Mouse (Mus musculus) liver, embryonic 13.5 days (tissue): ENCODE results near the gene Hs6st3. TPM values are rescaled to one million over a fixed set of nuclear protein-coding genes. Genes with fewer than 3 reads are reported as not detected.

Experiments
- ATAC-seq: fragments of 200-750 bp; cut with Nextera tagmentation; 2 replicates; pipeline ENCODE4 v1.8.0; 2017; ENCODE audit warnings: low read depth, mild to moderate bottlenecking, moderate number of reproducible peaks, moderate library complexity
- DNase-seq: peaks from one replicate; pipeline ENCODE4 v3.0.0; 2022
- H3K27ac ChIP-seq: fragments of 300-500 bp; sonication (generic); 2 replicates; pipeline ENCODE4 v1.5.1; 2015; ENCODE audit warnings: moderate library complexity, mild to moderate bottlenecking, inconsistent platforms
- H3K27me3 ChIP-seq: fragments of 300-500 bp; sonication (generic); 2 replicates; pipeline ENCODE4 v1.6.1; 2015; ENCODE audit warnings: mild to moderate bottlenecking, inconsistent platforms
- H3K36me3 ChIP-seq: fragments of 300-500 bp; sonication (generic); 2 replicates; pipeline ENCODE4 v1.6.1; 2015; ENCODE audit warnings: mild to moderate bottlenecking, inconsistent platforms
- H3K4me1 ChIP-seq: fragments of 300-500 bp; sonication (generic); replicated peaks from 2 replicates; pipeline ENCODE4 v1.6.1; 2015; ENCODE audit warnings: inconsistent platforms
- H3K4me2 ChIP-seq: fragments of 300-500 bp; sonication (generic); 2 replicates; pipeline ENCODE4 v1.6.1; 2015; ENCODE audit warnings: inconsistent platforms, mild to moderate bottlenecking, moderate library complexity
- H3K4me3 ChIP-seq: fragments of 300-500 bp; sonication (generic); replicated peaks from 2 replicates; pipeline ENCODE4 v1.5.1; 2015; ENCODE audit warnings: mild to moderate bottlenecking, inconsistent platforms
- H3K9ac ChIP-seq: fragments of 300-500 bp; sonication (generic); 2 replicates; pipeline ENCODE4 v1.6.1; 2015; ENCODE audit warnings: mild to moderate bottlenecking, inconsistent platforms
- H3K9me3 ChIP-seq: fragments of 300-500 bp; sonication (generic); replicated peaks from 2 replicates; pipeline ENCODE4 v1.6.1; 2016; ENCODE audit warnings: inconsistent platforms
- WGBS: fragments of 180-500 bp; shearing (Covaris S2); methylation state at CpG from one replicate; pipeline ENCODE4 v1.1.7; 2015; ENCODE audit not compliant: insufficient replicate concordance; 5-methylcytosine and 5-hydroxymethylcytosine counted together
- polyA plus RNA-seq: library from polyadenylated mRNA; unstranded; fragments of >200 nt; fragmentation: Nextera tagmentation; extraction: Ambion mirVana; gene quantifications from 2 replicates; pipeline ENCODE4 v1.2.1, GENCODE M21; 2015

The Hs6st3 gene
- polyA plus RNA-seq, 1 experiment from 2014 or later, result not detected

- Histone ChIP-seq H3K4me3 (no peak overlapping the region), H3K36me3 (no peaks in the 10 kb centered on the region), H3K9me3 (no peaks in the 10 kb centered on the region), H3K4me1 (no peaks in the 10 kb centered on the region), H3K4me2 (no peak overlapping the region), H3K27ac (no peak overlapping the region), H3K27me3 (no peaks in the 10 kb centered on the region), H3K9ac (no peak overlapping the region)
- WGBS, result 55% methylated on average over 7 of the region's 7 CpGs
- no peak for ATAC-seq
- no peak for DNase-seq
Observed at GRCm38 (mm10) chr14:119731436-119732080, 593.4 kb downstream of the Hs6st3 start.

GRCm38 (mm10) chr14:119732219-119732618 is 594.1 kb downstream of the Hs6st3 start:
- Histone ChIP-seq H3K9me3 (no peaks in the 10 kb centered on the region), H3K9ac (no peak overlapping the region), H3K4me1 (no peaks in the 10 kb centered on the region), H3K27me3 (no peaks in the 10 kb centered on the region), H3K4me3 (no peak overlapping the region), H3K36me3 (no peaks in the 10 kb centered on the region), H3K4me2 (no peak overlapping the region), H3K27ac (no peak overlapping the region)
- DNase-seq (no peak), ATAC-seq (no peak)
- WGBS, result 73% methylated on average over 4 of the region's 4 CpGs

- no peaks in the 10 kb centered on the region for H3K36me3 ChIP-seq
- no peak for ATAC-seq
- WGBS, result 58% methylated on average over 5 of the region's 5 CpGs
- DNase-seq, result no peak
- H3K9ac ChIP-seq, result no peak overlapping the region
- H3K4me3 ChIP-seq, result no peak overlapping the region
- H3K9me3 ChIP-seq, result no peaks in the 10 kb centered on the region
- H3K27me3 ChIP-seq, result no peaks in the 10 kb centered on the region
- no peak overlapping the region for H3K4me2 ChIP-seq
- H3K4me1 ChIP-seq, result no peaks in the 10 kb centered on the region
- H3K27ac ChIP-seq, result no peak overlapping the region
Observed at GRCm38 (mm10) chr14:119737408-119737961, 599.3 kb downstream of the Hs6st3 start.

- no peak overlapping the region for H3K4me3 ChIP-seq
- no peak overlapping the region for H3K27ac ChIP-seq
- no peaks in the 10 kb centered on the region for H3K9me3 ChIP-seq
- no peak for ATAC-seq
- DNase-seq, result no peak
- WGBS, result 55% methylated on average over 1 of the region's 1 CpGs
- H3K27me3 ChIP-seq, result no peaks in the 10 kb centered on the region
- no peak overlapping the region for H3K9ac ChIP-seq
- no peak overlapping the region for H3K4me2 ChIP-seq
- H3K36me3 ChIP-seq, result no peaks in the 10 kb centered on the region
- H3K4me1 ChIP-seq, result no peaks in the 10 kb centered on the region
Observed at GRCm38 (mm10) chr14:119741791-119742190, 603.6 kb downstream of the Hs6st3 start.

- WGBS, result 54% methylated on average over 7 of the region's 7 CpGs
- no peak overlapping the region for H3K4me3 ChIP-seq
- H3K9me3 ChIP-seq, result no peaks in the 10 kb centered on the region
- ATAC-seq, result no peak
- H3K36me3 ChIP-seq, result no peaks in the 10 kb centered on the region
- no peak overlapping the region for H3K9ac ChIP-seq
- no peaks in the 10 kb centered on the region for H3K4me1 ChIP-seq
- no peaks in the 10 kb centered on the region for H3K27me3 ChIP-seq
- H3K4me2 ChIP-seq, result no peak overlapping the region
- DNase-seq, result no peak
- H3K27ac ChIP-seq, result no peak overlapping the region
Observed at GRCm38 (mm10) chr14:119761376-119761775, 623.2 kb downstream of the Hs6st3 start.

GRCm38 (mm10) chr14:119772040-119772439 is 633.9 kb downstream of the Hs6st3 start:
- H3K9me3 ChIP-seq, result no peaks in the 10 kb centered on the region
- H3K4me2 ChIP-seq, result no peak overlapping the region
- H3K4me3 ChIP-seq, result no peak overlapping the region
- H3K9ac ChIP-seq, result no peak overlapping the region
- no peak for ATAC-seq
- no peaks in the 10 kb centered on the region for H3K4me1 ChIP-seq
- WGBS, result 57% methylated on average over 4 of the region's 4 CpGs
- H3K27ac ChIP-seq, result no peak overlapping the region
- no peaks in the 10 kb centered on the region for H3K36me3 ChIP-seq
- no peaks in the 10 kb centered on the region for H3K27me3 ChIP-seq
- DNase-seq, result no peak

GRCm38 (mm10) chr14:119776261-119776660 is 638.1 kb downstream of the Hs6st3 start:
- Histone ChIP-seq H3K4me3 (no peak overlapping the region), H3K9me3 (no peaks in the 10 kb centered on the region), H3K36me3 (no peaks in the 10 kb centered on the region), H3K27me3 (no peaks in the 10 kb centered on the region), H3K9ac (no peak overlapping the region), H3K4me1 (no peaks in the 10 kb centered on the region), H3K27ac (no peak overlapping the region), H3K4me2 (no peak overlapping the region)
- DNase-seq, result no peak
- no peak for ATAC-seq
- 56% methylated on average over 3 of the region's 3 CpGs for WGBS

GRCm38 (mm10) chr14:119779982-119780588 is 641.9 kb downstream of the Hs6st3 start:
- no peaks in the 10 kb centered on the region for H3K27me3 ChIP-seq
- no peaks in the 10 kb centered on the region for H3K36me3 ChIP-seq
- H3K9ac ChIP-seq, result no peak overlapping the region
- WGBS, result 62% methylated on average over 12 of the region's 12 CpGs
- H3K27ac ChIP-seq, result no peak overlapping the region
- no peaks in the 10 kb centered on the region for H3K9me3 ChIP-seq
- H3K4me2 ChIP-seq, result no peak overlapping the region
- no peak overlapping the region for H3K4me3 ChIP-seq
- ATAC-seq, result no peak
- no peaks in the 10 kb centered on the region for H3K4me1 ChIP-seq
- no peak for DNase-seq

GRCm38 (mm10) chr14:119781111-119781510 is 643.0 kb downstream of the Hs6st3 start:
- no peak for DNase-seq
- no peak overlapping the region for H3K4me2 ChIP-seq
- H3K4me1 ChIP-seq, result no peaks in the 10 kb centered on the region
- no peak overlapping the region for H3K4me3 ChIP-seq
- H3K9ac ChIP-seq, result no peak overlapping the region
- no peaks in the 10 kb centered on the region for H3K27me3 ChIP-seq
- WGBS, result 48% methylated on average over 1 of the region's 1 CpGs
- H3K27ac ChIP-seq, result no peak overlapping the region
- H3K36me3 ChIP-seq, result no peaks in the 10 kb centered on the region
- H3K9me3 ChIP-seq, result no peaks in the 10 kb centered on the region
- ATAC-seq, result no peak

- Histone ChIP-seq H3K4me1 (no peaks in the 10 kb centered on the region), H3K27me3 (no peaks in the 10 kb centered on the region), H3K27ac (no peak overlapping the region), H3K36me3 (no peaks in the 10 kb centered on the region), H3K4me3 (no peak overlapping the region), H3K9ac (no peak overlapping the region), H3K4me2 (no peak overlapping the region), H3K9me3 (no peaks in the 10 kb centered on the region)
- 72% methylated on average over 8 of the region's 8 CpGs for WGBS
- ATAC-seq (no peak), DNase-seq (no peak)
Observed at GRCm38 (mm10) chr14:119789457-119789856, 651.3 kb downstream of the Hs6st3 start.

GRCm38 (mm10) chr14:119797172-119797850 is 659.2 kb downstream of the Hs6st3 start:
- DNase-seq (no peak), ATAC-seq (no peak)
- no peak overlapping the region for H3K27ac ChIP-seq
- no peaks in the 10 kb centered on the region for H3K9me3 ChIP-seq
- H3K36me3 ChIP-seq, result no peaks in the 10 kb centered on the region
- WGBS, result 39% methylated on average over 9 of the region's 9 CpGs
- H3K9ac ChIP-seq, result no peak overlapping the region
- no peaks in the 10 kb centered on the region for H3K4me1 ChIP-seq
- H3K4me2 ChIP-seq, result no peak overlapping the region
- H3K27me3 ChIP-seq, result no peaks in the 10 kb centered on the region
- no peak overlapping the region for H3K4me3 ChIP-seq
